20 mouse cellular contexts compared by ENCODE assay signal in the genomic region with DNA sequence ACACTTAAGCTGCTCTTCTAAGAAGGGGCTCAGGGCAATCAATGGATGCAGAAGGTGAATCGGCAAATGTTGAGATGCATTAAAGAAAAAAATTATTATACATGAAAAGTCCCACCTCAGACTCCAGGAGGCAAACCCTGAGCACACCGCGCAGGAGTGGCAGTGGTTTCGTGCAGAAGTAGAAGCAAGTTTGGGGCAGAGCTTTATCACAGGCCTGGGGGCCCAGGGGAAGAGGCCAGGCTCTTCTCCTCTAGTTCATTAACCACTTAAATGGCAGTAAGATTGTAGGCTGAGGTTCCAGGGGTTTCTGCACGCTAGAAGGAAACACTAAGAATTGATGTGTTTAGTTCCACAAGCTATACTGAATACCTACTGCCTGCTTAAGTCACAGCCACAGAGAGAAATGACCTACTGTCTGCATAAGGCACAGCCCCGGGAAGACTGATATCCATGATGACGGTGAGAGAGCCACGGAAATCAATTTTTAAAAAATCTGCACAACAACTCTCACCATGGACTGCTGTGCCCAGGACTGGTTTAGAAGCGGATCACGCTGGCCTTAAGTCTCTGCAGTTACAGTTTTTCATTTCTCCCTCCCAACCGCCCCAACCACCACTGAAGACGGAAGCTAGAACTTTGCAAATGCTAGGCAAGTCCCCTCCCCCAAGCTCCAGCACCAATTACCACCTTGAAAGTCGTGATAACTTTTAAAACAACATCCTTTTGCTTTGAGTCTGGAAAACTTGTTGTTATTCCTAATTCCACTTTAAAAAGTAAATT.
DNase-seq lines count a peak whose midpoint lies in the region; ATAC-seq and TF ChIP-seq lines count a peak whose summit lies in the region.
"Had no signal": no experiment of that assay in that cellular context is flagged by ENCODE, and none has a peak within 500 bp of the region (broad histone marks: within the 10 kb centered on the region; RNA-seq: fewer than 3 reads in every experiment).

No protein-coding gene starts in this region.

- TF ChIP-seq CTCF in heart, adult 2 months (IDR thresholded peaks at IDR 0.05): no peak

- H3K4me3 ChIP-seq in heart, embryonic 13.5 days: no peak overlapping the region
- H3K4me3 ChIP-seq in heart, adult 2 months: no peak overlapping the region
- H3K4me3 ChIP-seq: layer of hippocampus, adult 2 months; liver, embryonic 13.5 days; lung, embryonic 15.5 days; myocyte had no signal

- no peak overlapping the region for H3K27ac ChIP-seq in heart, embryonic 13.5 days (replicated peaks)
- H3K27ac ChIP-seq in heart, adult 2 months: no peak overlapping the region
- H3K27ac ChIP-seq: hindbrain, embryonic 14.5 days; kidney, postnatal 0 days; layer of hippocampus, adult 2 months; liver, embryonic 13.5 days; lung, embryonic 15.5 days had no signal

- no peak for TF ChIP-seq EP300 in heart, adult 2 months (IDR thresholded peaks at IDR 0.05; ENCODE audit: insufficient read depth, low read depth, low read length)

- no peak for TF ChIP-seq POLR2A in heart, adult 2 months (IDR thresholded peaks at IDR 0.05; ENCODE audit: insufficient read depth, low read depth, low read length)

- H3K27me3 ChIP-seq in heart, embryonic 13.5 days (replicated peaks): no peaks in the 10 kb centered on the region
- no peaks in the 10 kb centered on the region for H3K27me3 ChIP-seq in heart, adult 2 months (ENCODE audit: control insufficient read depth, insufficient read depth, low read length)
- H3K27me3 ChIP-seq: liver, embryonic 13.5 days; lung, embryonic 15.5 days had no signal

- no peak for DNase-seq in heart, adult 2 months
- peak; percentile 72 for DNase-seq in CD4-positive, CD25-positive, alpha-beta regulatory T cell, adult 2 months (ENCODE audit: low read depth, low spot score)
- DNase-seq in thymus, postnatal 14 days: peak; percentile 76
- no peak for DNase-seq in left cerebral cortex, postnatal 25 days (ENCODE audit: low spot score in 2 of 2)
- DNase-seq in kidney, postnatal 25 days: no peak
- DNase-seq: B cell, adult 2 months; cerebellum, postnatal 10 days; gastrocnemius, postnatal 25 days; kidney, adult 11 months; left cerebral cortex, postnatal 4 days; liver, embryonic 13.5 days; midbrain, embryonic 14.5 days; retina, postnatal 1 day had no signal

- ATAC-seq in heart, embryonic 13.5 days (ENCODE audit: extremely low read depth, insufficient number of reproducible peaks, low FRiP score, low TSS enrichment): no peak
- ATAC-seq in inflammation-experienced regulatory T-cells, adult 6 months: peak; percentile 58

- WGBS in heart, embryonic 13.5 days: 32% methylated on average over 13 of the region's 13 CpGs
- WGBS in heart, adult 2 months: 57% methylated on average over 13 of the region's 13 CpGs

- no peaks in the 10 kb centered on the region for H3K36me3 ChIP-seq in heart, embryonic 13.5 days
- no peaks in the 10 kb centered on the region for H3K36me3 ChIP-seq in heart, adult 2 months (ENCODE audit: control insufficient read depth, insufficient read depth, low read length)
- H3K36me3 ChIP-seq: liver, embryonic 13.5 days; lung, embryonic 15.5 days had no signal

- H3K9me3 ChIP-seq in heart, embryonic 13.5 days: no peaks in the 10 kb centered on the region
- H3K9me3 ChIP-seq: liver, embryonic 13.5 days; lung, embryonic 15.5 days had no signal

- H3K4me2 ChIP-seq in heart, embryonic 13.5 days: peak overlapping the region; percentile 27
- H3K4me2 ChIP-seq: hindbrain, embryonic 14.5 days; liver, embryonic 13.5 days; lung, embryonic 15.5 days had no signal

- no peak overlapping the region for H3K9ac ChIP-seq in heart, embryonic 13.5 days
- H3K9ac ChIP-seq in heart, adult 2 months (ENCODE audit: low read depth, low read length): no peak overlapping the region
- H3K9ac ChIP-seq: hindbrain, embryonic 14.5 days; liver, embryonic 13.5 days; lung, embryonic 15.5 days had no signal

- intact Hi-C loops in heart, adult 2 months (cut with DNase I): no loop called here
- intact Hi-C loops in left cerebral cortex, postnatal 25 days (cut with DNase I): no loop called here

- H3K79me2 ChIP-seq in heart, adult 2 months (replicated peaks; ENCODE audit: control insufficient read depth, insufficient read depth, low read length): no peaks in the 10 kb centered on the region

- peaks cover 27% of the 10 kb centered on the region for H3K4me1 ChIP-seq in heart, embryonic 13.5 days
- H3K4me1 ChIP-seq in heart, adult 2 months (ENCODE audit: control insufficient read depth, insufficient read depth, low read length): no peaks in the 10 kb centered on the region
- H3K4me1 ChIP-seq: liver, embryonic 13.5 days had no signal

Comparison
In these comparisons a context has a peak if more than half of its experiments do, and no peak if none do; other contexts are left out.
1. DNase-seq: peak in CD4-positive, CD25-positive, alpha-beta regulatory T cell, adult 2 months (single experiment) and thymus, postnatal 14 days (single experiment); none in heart, adult 2 months (0 of 2), left cerebral cortex, postnatal 25 days (0 of 2) and kidney, postnatal 25 days (0 of 2).